Mouse (Mus musculus) splenic B cell, adult 2 months (primary cell): ENCODE data around the gene Ezh2.
"Not testable (repeated sequence)": the region's sequence is repeated elsewhere in the genome, so short reads cannot be mapped to it uniquely, and the experiment has no call there.

Experiments used
- DNase-seq: peaks from one replicate; pipeline ENCODE4 v3.0.0-alpha.2; 2011; ENCODE audit warnings: low read depth, low spot score
- H3K27me3 ChIP-seq: 2 replicates; pipeline ENCODE4 v1.6.1; 2012; ENCODE audit warnings: mild to moderate bottlenecking, low read length, moderate library complexity, mixed read lengths; ENCODE audit not compliant: control insufficient read depth, poor library complexity, insufficient read depth, severe bottlenecking
- H3K36me3 ChIP-seq: 2 replicates; pipeline ENCODE4 v1.6.1; 2012; ENCODE audit warnings: mild to moderate bottlenecking, low read length, moderate library complexity, mixed read lengths; ENCODE audit not compliant: control insufficient read depth, poor library complexity, insufficient read depth, severe bottlenecking

Gene Ezh2

DNA sequence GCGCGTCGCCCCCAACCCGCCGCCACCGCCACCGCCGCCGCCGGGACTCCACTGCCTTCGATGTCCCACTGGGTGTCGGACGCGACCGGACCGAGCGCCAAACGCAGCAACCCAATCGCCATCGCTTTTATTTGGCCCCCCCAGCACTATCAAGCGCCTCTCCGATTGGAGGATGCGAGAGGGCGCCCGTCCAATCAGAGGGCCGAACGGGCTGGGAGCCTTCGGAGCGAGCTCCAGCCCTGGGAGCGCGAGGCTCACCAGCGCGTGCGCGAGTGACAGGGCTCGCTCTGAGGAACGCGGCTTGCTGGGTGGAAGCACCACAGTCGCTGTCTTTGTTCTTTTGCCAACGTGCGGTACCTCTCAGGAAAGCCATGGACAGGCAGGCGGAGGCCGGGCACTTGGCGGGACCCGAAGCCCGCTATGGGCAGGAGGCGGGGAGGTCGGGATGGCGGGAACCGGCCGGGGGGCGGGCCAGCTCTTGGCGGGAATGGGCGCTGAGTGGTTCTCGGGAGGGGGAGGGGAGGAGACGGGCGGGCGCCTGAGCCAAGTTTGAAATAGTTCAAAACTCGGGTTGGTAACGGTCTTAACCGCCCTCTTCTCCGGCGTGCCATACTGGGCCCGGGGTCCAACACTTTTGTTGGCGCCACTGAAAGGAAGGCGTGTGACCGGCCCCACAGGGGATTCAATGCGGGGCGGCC is at the start of gene Ezh2:
Gene Ezh2 (minus strand): TSS at position 416 of the 698 bp plus-strand sequence.
- Histone ChIP-seq H3K36me3 (no peaks in the 10 kb centered on the region), H3K27me3 (no peaks in the 10 kb centered on the region)
- DNase-seq, result peak; percentile 98

DNA sequence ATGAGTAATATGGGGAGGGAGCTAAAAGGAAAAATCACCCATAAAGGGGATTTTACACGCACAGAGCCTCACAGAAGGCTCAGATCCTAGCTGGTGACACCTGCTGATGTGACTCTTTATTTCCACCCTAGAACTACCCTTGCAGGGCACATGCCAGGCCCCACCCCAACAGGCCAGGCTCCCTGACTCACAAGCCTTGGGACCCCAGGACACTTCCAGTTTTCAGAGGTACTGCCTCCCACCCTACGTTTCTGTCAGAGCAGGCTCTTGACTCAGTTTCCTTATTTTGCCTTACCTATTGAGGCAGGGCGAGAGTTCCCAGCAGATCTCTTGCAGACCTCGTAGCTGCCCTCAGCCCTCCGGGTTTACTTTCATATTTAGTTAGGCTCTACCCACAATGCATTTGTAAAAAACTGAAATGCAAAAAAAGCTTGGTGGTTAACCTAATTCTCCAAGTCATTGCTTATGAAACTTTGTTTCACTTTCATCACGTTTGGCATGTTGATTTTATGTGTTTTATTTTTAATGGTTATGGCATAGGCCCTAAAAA is 41.5 kb upstream of the Ezh2 start:
- no peaks in the 10 kb centered on the region for H3K27me3 ChIP-seq
- no peaks in the 10 kb centered on the region for H3K36me3 ChIP-seq
- peak; percentile 81 for DNase-seq

DNA sequence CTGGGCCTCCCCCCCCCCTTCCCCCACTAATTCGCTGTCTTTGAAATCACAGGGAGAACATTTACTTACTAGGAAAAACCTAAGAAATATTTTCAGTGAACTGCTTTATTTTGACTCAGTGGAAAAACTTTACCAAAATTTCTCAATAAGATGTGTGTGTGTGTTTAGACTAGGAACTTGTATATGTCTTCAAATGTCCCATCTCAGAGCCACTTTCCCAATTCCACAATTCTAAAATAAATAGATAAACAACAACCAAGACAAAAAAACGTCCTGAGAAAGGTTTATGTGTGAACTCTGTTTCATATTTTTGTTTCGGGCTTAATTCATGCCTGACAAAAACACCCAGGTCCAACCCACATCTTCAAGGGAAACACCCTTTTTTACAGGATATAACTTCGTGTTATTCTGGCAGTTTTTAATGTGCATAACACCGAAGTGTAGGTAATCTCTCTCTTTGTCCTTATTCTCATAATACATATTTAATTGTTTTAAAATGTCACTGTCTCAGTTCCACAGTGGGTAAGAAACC is 40.9 kb upstream of the Ezh2 start:
- H3K36me3 ChIP-seq, result no peaks in the 10 kb centered on the region
- no peaks in the 10 kb centered on the region for H3K27me3 ChIP-seq
- DNase-seq, result no peak

- DNase-seq, result peak; percentile 49
- H3K27me3 ChIP-seq, result no peaks in the 10 kb centered on the region
- no peaks in the 10 kb centered on the region for H3K36me3 ChIP-seq
Observed at GRCm38 (mm10) chr6:47635207-47635994, 40.3 kb upstream of the Ezh2 start.

DNA sequence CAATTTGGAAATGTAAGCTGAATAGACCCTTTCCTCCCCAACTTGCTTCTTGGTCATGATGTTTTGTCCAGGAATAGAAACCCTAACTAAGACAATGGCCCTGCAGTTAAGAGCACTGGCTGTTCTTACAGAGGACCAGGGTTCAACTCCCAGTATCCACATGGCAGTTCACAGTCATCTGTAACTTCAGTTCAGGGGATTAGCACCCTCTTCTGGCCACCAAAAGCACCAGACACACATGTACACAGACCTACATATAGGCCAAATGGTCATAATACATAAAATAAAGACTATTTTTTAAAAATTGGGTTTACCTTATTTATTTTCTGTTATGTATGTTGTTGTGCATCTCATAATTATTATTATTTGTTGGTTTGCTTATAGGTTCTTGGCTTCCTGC is 38.3 kb upstream of the Ezh2 start:
- no peaks in the 10 kb centered on the region for H3K27me3 ChIP-seq
- H3K36me3 ChIP-seq, result no peaks in the 10 kb centered on the region
- peak; percentile 73 for DNase-seq

GRCm38 (mm10) chr6:47630061-47630460 is 34.9 kb upstream of the Ezh2 start:
- H3K36me3 ChIP-seq, H3K27me3 ChIP-seq, DNase-seq: not testable (repeated sequence)

DNA sequence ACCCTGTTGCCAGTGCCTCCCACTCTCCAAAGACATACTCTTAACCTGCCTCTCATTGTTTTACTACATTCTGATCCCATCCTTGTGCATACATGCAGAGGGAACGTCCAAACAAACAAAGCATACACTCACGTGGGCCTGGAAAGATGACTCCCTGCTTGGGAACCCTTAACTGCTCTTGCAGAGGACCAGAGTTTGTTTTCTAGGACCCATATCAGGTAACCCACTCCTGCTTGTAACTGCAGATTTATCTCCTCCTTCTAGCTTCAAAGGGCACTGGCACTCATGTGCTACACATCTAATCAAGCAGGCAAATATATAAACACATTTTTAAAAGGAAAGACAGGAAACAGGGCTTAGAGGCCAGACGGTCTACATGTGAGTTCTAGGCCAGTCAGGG is 32.8 kb upstream of the Ezh2 start:
- Histone ChIP-seq H3K36me3 (peaks cover 2% of the 10 kb centered on the region; the same call in 1 of the 2 replicates), H3K27me3 (no peaks in the 10 kb centered on the region)
- no peak for DNase-seq

DNA sequence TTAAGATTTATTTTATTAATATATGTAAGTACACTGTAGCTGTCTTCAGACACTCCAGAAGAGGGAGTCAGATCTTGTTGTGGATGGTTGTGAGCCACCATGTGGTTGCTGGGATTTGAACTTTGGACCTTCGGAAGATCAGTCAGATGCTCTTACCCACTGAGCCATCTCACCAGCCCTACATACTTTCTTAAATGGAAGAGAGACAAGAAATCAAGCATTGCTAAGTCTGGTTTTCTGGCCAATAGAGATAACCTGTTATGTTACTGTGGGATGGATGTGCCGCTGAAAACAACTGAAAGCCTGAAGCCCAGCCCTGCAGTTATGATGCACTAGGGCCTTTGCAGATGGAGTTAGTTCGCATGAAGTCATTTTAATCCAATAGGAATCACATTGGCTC is 31.8 kb upstream of the Ezh2 start:
- not testable (repeated sequence) for H3K36me3 ChIP-seq, DNase-seq, H3K27me3 ChIP-seq

GRCm38 (mm10) chr6:47621039-47621438 is 25.9 kb upstream of the Ezh2 start:
- H3K36me3 ChIP-seq, result peaks cover 2% of the 10 kb centered on the region; the same call in 1 of the 2 replicates
- H3K27me3 ChIP-seq, result no peaks in the 10 kb centered on the region
- peak; percentile 38 for DNase-seq

- DNase-seq, H3K27me3 ChIP-seq, H3K36me3 ChIP-seq: not testable (repeated sequence)
Observed at GRCm38 (mm10) chr6:47608306-47608705, 13.2 kb upstream of the Ezh2 start.

DNA sequence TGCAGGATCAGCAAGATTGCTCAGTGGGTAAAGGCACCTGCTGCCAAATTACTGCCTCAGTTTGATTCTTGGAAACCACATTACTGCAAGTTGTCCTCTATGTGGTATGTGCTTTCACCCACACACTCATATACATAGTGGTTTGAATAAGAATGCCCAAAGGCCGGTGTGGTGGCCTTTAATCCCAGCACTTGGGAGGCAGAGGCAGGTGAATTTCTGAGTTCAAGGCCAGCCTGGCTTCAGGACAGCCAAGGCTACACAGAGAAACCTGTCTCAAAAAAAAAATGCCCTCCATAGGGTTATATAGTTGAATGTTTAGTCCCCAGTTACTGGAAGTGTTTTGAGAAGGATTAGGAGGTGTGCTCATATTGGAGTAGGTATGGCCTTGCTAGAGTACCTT is 6.8 kb upstream of the Ezh2 start:
- no peak for DNase-seq
- H3K36me3 ChIP-seq, result no peaks in the 10 kb centered on the region
- no peaks in the 10 kb centered on the region for H3K27me3 ChIP-seq

DNA sequence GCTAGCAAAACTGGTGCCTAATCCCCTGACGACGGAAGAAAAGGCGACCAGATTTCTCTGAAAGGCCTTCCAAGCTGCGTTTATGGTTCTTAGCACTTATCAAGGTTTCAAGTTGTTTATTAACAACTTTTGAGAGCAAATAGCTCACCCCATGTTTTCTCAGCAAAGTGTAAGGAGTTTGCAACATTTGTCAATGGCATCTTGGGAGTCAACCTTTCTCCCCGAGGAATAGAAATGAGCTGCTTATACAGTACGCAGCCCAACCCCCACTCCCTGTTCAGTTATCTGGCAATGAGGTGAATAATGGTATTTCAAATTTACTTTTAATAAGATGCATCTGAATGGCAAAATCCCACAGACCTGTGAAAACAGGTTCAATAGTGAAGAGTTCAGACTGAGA is 555 bp upstream of the Ezh2 start:
- Histone ChIP-seq H3K36me3 (no peaks in the 10 kb centered on the region), H3K27me3 (no peaks in the 10 kb centered on the region)
- no peak for DNase-seq

DNA sequence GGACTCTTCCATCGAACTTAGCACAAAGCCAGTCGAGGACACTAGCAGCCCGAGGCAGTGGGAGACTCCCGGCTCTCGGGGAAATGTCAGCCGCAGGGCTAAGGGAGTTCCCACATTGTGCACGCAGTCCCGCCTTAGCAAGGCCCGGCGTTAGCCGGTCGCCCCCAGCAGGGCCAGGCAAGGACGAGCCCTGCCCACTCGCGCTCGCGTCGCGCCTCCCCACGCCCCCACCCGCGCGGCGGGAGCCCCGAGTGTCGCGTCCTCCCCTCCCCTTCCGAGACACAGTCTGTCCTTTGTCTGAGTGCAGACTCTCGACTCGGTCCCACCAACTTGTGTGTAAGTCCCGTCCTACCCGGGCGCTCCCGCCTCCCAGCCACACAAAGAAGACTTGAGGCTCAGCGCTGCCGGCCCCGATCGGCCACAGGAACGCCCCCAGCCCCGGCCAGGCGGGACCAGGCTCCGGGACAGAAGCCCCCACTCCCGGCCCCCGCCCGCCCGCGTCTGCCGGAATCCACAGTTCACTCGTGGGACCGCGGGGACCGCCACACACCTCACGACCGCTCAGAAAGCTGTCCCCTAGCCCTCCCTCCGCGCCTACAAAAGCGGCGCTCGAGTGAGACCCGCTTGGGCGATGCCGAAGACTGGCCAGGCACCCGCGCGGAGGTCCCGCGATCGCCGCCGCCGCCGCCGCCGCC is 853 bp downstream of the Ezh2 start:
- no peaks in the 10 kb centered on the region for H3K36me3 ChIP-seq
- DNase-seq, result peak; percentile 75
- no peaks in the 10 kb centered on the region for H3K27me3 ChIP-seq

GRCm38 (mm10) chr6:47593590-47593989 is 1.6 kb downstream of the Ezh2 start:
- Histone ChIP-seq H3K27me3 (no peaks in the 10 kb centered on the region), H3K36me3 (no peaks in the 10 kb centered on the region)
- no peak for DNase-seq
